Mouse (Mus musculus): ENCODE results near the gene Rad51b. TPM values are rescaled to one million over a fixed set of nuclear protein-coding genes. Genes with fewer than 3 reads are reported as not detected.

Gene Rad51b
- 7.8 and 8.1 TPM in 2 replicates for polyA plus RNA-seq (2015; fragmentation: Nextera tagmentation; extraction: Ambion mirVana)

- Histone ChIP-seq H3K36me3 (ENCODE audit: control insufficient read depth, insufficient read depth, low read length) (no peaks in the 10 kb centered on the region), H3K4me2 (ENCODE audit: low read depth, low read length) (peak within 1 kb of the TSS; percentile 91), H3K27ac (ENCODE audit: low read length) (peak within 1 kb of the TSS; percentile 64), H3K4me3 (replicated peaks; ENCODE audit: low read length) (peak within 1 kb of the TSS; percentile 93), H3K4me1 (ENCODE audit: control insufficient read depth, insufficient read depth, low read length) (0 out of 2 replicates have a peak, but pooled peaks cover 11% of the 10 kb centered on the region), H3K9me3 (replicated peaks; ENCODE audit: control insufficient read depth, low read length) (no peaks in the 10 kb centered on the region), H3K9ac (ENCODE audit: low read length) (peak within 1 kb of the TSS; percentile 83), H3K27me3 (ENCODE audit: control insufficient read depth, insufficient read depth, low read length) (no peaks in the 10 kb centered on the region)
- ATAC-seq (ENCODE audit: insufficient read depth, low FRiP score): peak; percentile 79
- under 1% methylated on average over 21 of the region's 21 CpGs for WGBS
Measured at GRCm38 (mm10) chr12:79297121-79297576, at the start of gene Rad51b. Gene Rad51b, plus strand, starts transcription at chr12:79297282.

- Histone ChIP-seq H3K27ac (ENCODE audit: low read length) (peak overlapping the region; percentile 66; the same call in 1 of the 2 replicates), H3K36me3 (ENCODE audit: control insufficient read depth, insufficient read depth, low read length) (peaks cover 19% of the 10 kb centered on the region), H3K4me1 (ENCODE audit: control insufficient read depth, insufficient read depth, low read length) (no peaks in the 10 kb centered on the region), H3K4me3 (replicated peaks; ENCODE audit: low read length) (no peak overlapping the region), H3K4me2 (ENCODE audit: low read depth, low read length) (no peak overlapping the region), H3K9me3 (replicated peaks; ENCODE audit: control insufficient read depth, low read length) (no peaks in the 10 kb centered on the region), H3K27me3 (ENCODE audit: control insufficient read depth, insufficient read depth, low read length) (no peaks in the 10 kb centered on the region), H3K9ac (ENCODE audit: low read length) (no peak overlapping the region)
- ATAC-seq (ENCODE audit: insufficient read depth, low FRiP score): peak; percentile 74
- WGBS: 79% methylated on average over 3 of the region's 3 CpGs
Measured at GRCm38 (mm10) chr12:79248110-79248509, 49.0 kb upstream of the Rad51b start.

- Histone ChIP-seq H3K9me3 (replicated peaks; ENCODE audit: control insufficient read depth, low read length) (no peaks in the 10 kb centered on the region), H3K27me3 (ENCODE audit: control insufficient read depth, insufficient read depth, low read length) (no peaks in the 10 kb centered on the region), H3K9ac (ENCODE audit: low read length) (no peak overlapping the region), H3K4me1 (ENCODE audit: control insufficient read depth, insufficient read depth, low read length) (no peaks in the 10 kb centered on the region), H3K36me3 (ENCODE audit: control insufficient read depth, insufficient read depth, low read length) (peaks cover 16% of the 10 kb centered on the region), H3K27ac (ENCODE audit: low read length) (no peak overlapping the region), H3K4me3 (replicated peaks; ENCODE audit: low read length) (no peak overlapping the region), H3K4me2 (ENCODE audit: low read depth, low read length) (no peak overlapping the region)
- 91% methylated on average over 9 of the region's 9 CpGs for WGBS
- no peak for ATAC-seq (ENCODE audit: insufficient read depth, low FRiP score)
Measured at GRCm38 (mm10) chr12:79253294-79254053, 43.6 kb upstream of the Rad51b start.

GRCm38 (mm10) chr12:79254975-79255374 lies 42.1 kb upstream of the Rad51b start:
- peaks cover 12% of the 10 kb centered on the region for H3K36me3 ChIP-seq (ENCODE audit: control insufficient read depth, insufficient read depth, low read length)
- H3K27me3 ChIP-seq (ENCODE audit: control insufficient read depth, insufficient read depth, low read length): no peaks in the 10 kb centered on the region
- no peak overlapping the region for H3K4me2 ChIP-seq (ENCODE audit: low read depth, low read length)
- H3K9ac ChIP-seq (ENCODE audit: low read length): no peak overlapping the region
- 94% methylated on average over 10 of the region's 10 CpGs for WGBS
- H3K9me3 ChIP-seq (replicated peaks; ENCODE audit: control insufficient read depth, low read length): no peaks in the 10 kb centered on the region
- H3K4me3 ChIP-seq (replicated peaks; ENCODE audit: low read length): no peak overlapping the region
- no peak overlapping the region for H3K27ac ChIP-seq (ENCODE audit: low read length)
- no peak for ATAC-seq (ENCODE audit: insufficient read depth, low FRiP score)
- no peaks in the 10 kb centered on the region for H3K4me1 ChIP-seq (ENCODE audit: control insufficient read depth, insufficient read depth, low read length)

GRCm38 (mm10) chr12:79260154-79260553 lies 36.9 kb upstream of the Rad51b start:
- no peaks in the 10 kb centered on the region for H3K9me3 ChIP-seq (replicated peaks; ENCODE audit: control insufficient read depth, low read length)
- H3K36me3 ChIP-seq (ENCODE audit: control insufficient read depth, insufficient read depth, low read length): no peaks in the 10 kb centered on the region; the same call in none of the 2 replicates
- no peaks in the 10 kb centered on the region for H3K27me3 ChIP-seq (ENCODE audit: control insufficient read depth, insufficient read depth, low read length)
- H3K27ac ChIP-seq (ENCODE audit: low read length): no peak overlapping the region
- no peaks in the 10 kb centered on the region for H3K4me1 ChIP-seq (ENCODE audit: control insufficient read depth, insufficient read depth, low read length)
- no peak overlapping the region for H3K9ac ChIP-seq (ENCODE audit: low read length)
- ATAC-seq (ENCODE audit: insufficient read depth, low FRiP score): no peak
- H3K4me3 ChIP-seq (replicated peaks; ENCODE audit: low read length): no peak overlapping the region
- 84% methylated on average over 2 of the region's 2 CpGs for WGBS
- no peak overlapping the region for H3K4me2 ChIP-seq (ENCODE audit: low read depth, low read length)

GRCm38 (mm10) chr12:79261035-79261434 lies 36.0 kb upstream of the Rad51b start:
- no peaks in the 10 kb centered on the region for H3K27me3 ChIP-seq (ENCODE audit: control insufficient read depth, insufficient read depth, low read length)
- no peak overlapping the region for H3K4me3 ChIP-seq (replicated peaks; ENCODE audit: low read length)
- H3K27ac ChIP-seq (ENCODE audit: low read length): no peak overlapping the region
- H3K36me3 ChIP-seq (ENCODE audit: control insufficient read depth, insufficient read depth, low read length): peaks cover under 1% of the 10 kb centered on the region
- no peak overlapping the region for H3K9ac ChIP-seq (ENCODE audit: low read length)
- WGBS: 55% methylated on average over 5 of the region's 5 CpGs
- H3K4me1 ChIP-seq (ENCODE audit: control insufficient read depth, insufficient read depth, low read length): no peaks in the 10 kb centered on the region
- no peak overlapping the region for H3K4me2 ChIP-seq (ENCODE audit: low read depth, low read length)
- no peak for ATAC-seq (ENCODE audit: insufficient read depth, low FRiP score)
- no peaks in the 10 kb centered on the region for H3K9me3 ChIP-seq (replicated peaks; ENCODE audit: control insufficient read depth, low read length)

GRCm38 (mm10) chr12:79272604-79273003 lies 24.5 kb upstream of the Rad51b start:
- WGBS: 76% methylated on average over 4 of the region's 4 CpGs
- no peak for ATAC-seq (ENCODE audit: insufficient read depth, low FRiP score)
- no peak overlapping the region for H3K4me2 ChIP-seq (ENCODE audit: low read depth, low read length)
- H3K9ac ChIP-seq (ENCODE audit: low read length): no peak overlapping the region
- no peaks in the 10 kb centered on the region for H3K4me1 ChIP-seq (ENCODE audit: control insufficient read depth, insufficient read depth, low read length)
- no peak overlapping the region for H3K4me3 ChIP-seq (replicated peaks; ENCODE audit: low read length)
- H3K27me3 ChIP-seq (ENCODE audit: control insufficient read depth, insufficient read depth, low read length): no peaks in the 10 kb centered on the region
- no peaks in the 10 kb centered on the region for H3K9me3 ChIP-seq (replicated peaks; ENCODE audit: control insufficient read depth, low read length)
- H3K36me3 ChIP-seq (ENCODE audit: control insufficient read depth, insufficient read depth, low read length): peaks cover 16% of the 10 kb centered on the region
- H3K27ac ChIP-seq (ENCODE audit: low read length): no peak overlapping the region

- no peaks in the 10 kb centered on the region for H3K9me3 ChIP-seq (replicated peaks; ENCODE audit: control insufficient read depth, low read length)
- no peak for ATAC-seq (ENCODE audit: insufficient read depth, low FRiP score)
- H3K27me3 ChIP-seq (ENCODE audit: control insufficient read depth, insufficient read depth, low read length): no peaks in the 10 kb centered on the region
- no peaks in the 10 kb centered on the region for H3K4me1 ChIP-seq (ENCODE audit: control insufficient read depth, insufficient read depth, low read length)
- 79% methylated on average over 13 of the region's 13 CpGs for WGBS
- H3K36me3 ChIP-seq (ENCODE audit: control insufficient read depth, insufficient read depth, low read length): peaks cover 3% of the 10 kb centered on the region; the same call in 1 of the 2 replicates
- H3K9ac ChIP-seq (ENCODE audit: low read length): no peak overlapping the region
- no peak overlapping the region for H3K4me3 ChIP-seq (replicated peaks; ENCODE audit: low read length)
- H3K4me2 ChIP-seq (ENCODE audit: low read depth, low read length): no peak overlapping the region
- no peak overlapping the region; the same call in 1 of the 2 replicates for H3K27ac ChIP-seq (ENCODE audit: low read length)
Measured at GRCm38 (mm10) chr12:79279513-79280115, 17.5 kb upstream of the Rad51b start.

- H3K9ac ChIP-seq (ENCODE audit: low read length): no peak overlapping the region
- ATAC-seq (ENCODE audit: insufficient read depth, low FRiP score): no peak
- H3K27me3 ChIP-seq (ENCODE audit: control insufficient read depth, insufficient read depth, low read length): no peaks in the 10 kb centered on the region
- H3K4me3 ChIP-seq (replicated peaks; ENCODE audit: low read length): no peak overlapping the region
- no peaks in the 10 kb centered on the region for H3K9me3 ChIP-seq (replicated peaks; ENCODE audit: control insufficient read depth, low read length)
- H3K4me1 ChIP-seq (ENCODE audit: control insufficient read depth, insufficient read depth, low read length): no peaks in the 10 kb centered on the region
- peaks cover 16% of the 10 kb centered on the region for H3K36me3 ChIP-seq (ENCODE audit: control insufficient read depth, insufficient read depth, low read length)
- H3K27ac ChIP-seq (ENCODE audit: low read length): no peak overlapping the region
- H3K4me2 ChIP-seq (ENCODE audit: low read depth, low read length): no peak overlapping the region
- 85% methylated on average over 8 of the region's 8 CpGs for WGBS
Measured at GRCm38 (mm10) chr12:79282595-79282994, 14.5 kb upstream of the Rad51b start.
